Mouse (Mus musculus): ENCODE measurements around the gene Mypop. TPM values are rescaled to one million over a fixed set of nuclear protein-coding genes. Genes with fewer than 3 reads are reported as not detected.
A peak's percentile ranks its signal among the peaks of the same experiment; 100 is the strongest.

Gene Mypop
- polyA plus RNA-seq, 1 experiment from 2014 or later: 3.3 TPM

- Histone ChIP-seq H3K36me3 (ENCODE audit: insufficient read depth, low read length) (no peaks in the 10 kb centered on the region), H3K9ac (ENCODE audit: low read depth, low read length) (no peak overlapping the region), H3K27me3 (ENCODE audit: insufficient read depth, low read length) (no peaks in the 10 kb centered on the region), H3K4me1 (replicated peaks; ENCODE audit: insufficient read depth, low read length) (peaks cover 14% of the 10 kb centered on the region), H3K27ac (no peak overlapping the region), H3K9me3 (replicated peaks; ENCODE audit: low read length) (no peaks in the 10 kb centered on the region), H3K4me2 (ENCODE audit: low read length) (no peak overlapping the region), H3K4me3 (replicated peaks; ENCODE audit: low read depth, low read length) (no peak overlapping the region)
- no peak for TF ChIP-seq CTCF (IDR thresholded peaks at IDR 0.05; ENCODE audit: low read depth)
- DNase-seq (ENCODE audit: low spot score) (no peak), ATAC-seq (replicated peaks; ENCODE audit: low FRiP score, low read depth) (no peak)
- WGBS: 74% methylated on average over 13 of the region's 13 CpGs
These were observed 3.3 kb upstream of the Mypop start for GRCm38 (mm10) chr7:18987747-18988146.

GRCm38 (mm10) chr7:18988780-18989179, 2.3 kb upstream of the Mypop start:
- Histone ChIP-seq H3K4me1 (replicated peaks; ENCODE audit: insufficient read depth, low read length) (peaks cover 14% of the 10 kb centered on the region), H3K9me3 (replicated peaks; ENCODE audit: low read length) (no peaks in the 10 kb centered on the region), H3K27me3 (ENCODE audit: insufficient read depth, low read length) (no peaks in the 10 kb centered on the region), H3K27ac (no peak overlapping the region), H3K4me2 (ENCODE audit: low read length) (no peak overlapping the region), H3K36me3 (ENCODE audit: insufficient read depth, low read length) (no peaks in the 10 kb centered on the region), H3K9ac (ENCODE audit: low read depth, low read length) (no peak overlapping the region), H3K4me3 (replicated peaks; ENCODE audit: low read depth, low read length) (no peak overlapping the region)
- 67% methylated on average over 6 of the region's 6 CpGs for WGBS
- DNase-seq (ENCODE audit: low spot score) (no peak), ATAC-seq (replicated peaks; ENCODE audit: low FRiP score, low read depth) (no peak)
- no peak for TF ChIP-seq CTCF (IDR thresholded peaks at IDR 0.05; ENCODE audit: low read depth)

GRCm38 (mm10) chr7:18989995-18990394, 1.1 kb upstream of the Mypop start:
- H3K4me2 ChIP-seq (ENCODE audit: low read length): peak overlapping the region; percentile 85; the same call in 1 of the 2 replicates
- H3K36me3 ChIP-seq (ENCODE audit: insufficient read depth, low read length): no peaks in the 10 kb centered on the region
- DNase-seq (ENCODE audit: low spot score): no peak
- 8% methylated on average over 5 of the region's 5 CpGs for WGBS
- H3K27me3 ChIP-seq (ENCODE audit: insufficient read depth, low read length): no peaks in the 10 kb centered on the region
- H3K27ac ChIP-seq: 0 out of 2 replicates have a peak overlapping the region, but pooled peaks have one; percentile 63
- peaks cover 14% of the 10 kb centered on the region for H3K4me1 ChIP-seq (replicated peaks; ENCODE audit: insufficient read depth, low read length)
- no peak overlapping the region for H3K4me3 ChIP-seq (replicated peaks; ENCODE audit: low read depth, low read length)
- no peaks in the 10 kb centered on the region for H3K9me3 ChIP-seq (replicated peaks; ENCODE audit: low read length)
- H3K9ac ChIP-seq (ENCODE audit: low read depth, low read length): no peak overlapping the region
- ATAC-seq (replicated peaks; ENCODE audit: low FRiP score, low read depth): no peak
- peak; percentile 52 for TF ChIP-seq CTCF (IDR thresholded peaks at IDR 0.05; ENCODE audit: low read depth)

- H3K4me3 ChIP-seq (replicated peaks; ENCODE audit: low read depth, low read length): peak overlapping the region; percentile 37
- H3K27ac ChIP-seq: no peak overlapping the region
- no peaks in the 10 kb centered on the region for H3K9me3 ChIP-seq (replicated peaks; ENCODE audit: low read length)
- peak overlapping the region; percentile 85 for H3K4me2 ChIP-seq (ENCODE audit: low read length)
- TF ChIP-seq CTCF (IDR thresholded peaks at IDR 0.05; ENCODE audit: low read depth): no peak
- peak overlapping the region; percentile 47; the same call in 1 of the 2 replicates for H3K9ac ChIP-seq (ENCODE audit: low read depth, low read length)
- H3K27me3 ChIP-seq (ENCODE audit: insufficient read depth, low read length): no peaks in the 10 kb centered on the region
- WGBS: 1% methylated on average over 59 of the region's 59 CpGs
- DNase-seq (ENCODE audit: low spot score) (no peak), ATAC-seq (replicated peaks; ENCODE audit: low FRiP score, low read depth) (no peak)
- no peaks in the 10 kb centered on the region for H3K36me3 ChIP-seq (ENCODE audit: insufficient read depth, low read length)
- H3K4me1 ChIP-seq (replicated peaks; ENCODE audit: insufficient read depth, low read length): peaks cover 14% of the 10 kb centered on the region
These were observed 732 bp downstream of the Mypop start for GRCm38 (mm10) chr7:18991660-18992293.

GRCm38 (mm10) chr7:18992294-18992675, 1.2 kb downstream of the Mypop start:
- TF ChIP-seq CTCF (IDR thresholded peaks at IDR 0.05; ENCODE audit: low read depth): no peak
- peak overlapping the region; percentile 37 for H3K4me3 ChIP-seq (replicated peaks; ENCODE audit: low read depth, low read length)
- WGBS: 3% methylated on average over 31 of the region's 31 CpGs
- no peaks in the 10 kb centered on the region for H3K9me3 ChIP-seq (replicated peaks; ENCODE audit: low read length)
- no peak for DNase-seq (ENCODE audit: low spot score)
- no peaks in the 10 kb centered on the region for H3K27me3 ChIP-seq (ENCODE audit: insufficient read depth, low read length)
- peak overlapping the region; percentile 85 for H3K4me2 ChIP-seq (ENCODE audit: low read length)
- ATAC-seq (replicated peaks; ENCODE audit: low FRiP score, low read depth): no peak
- no peaks in the 10 kb centered on the region for H3K36me3 ChIP-seq (ENCODE audit: insufficient read depth, low read length)
- H3K9ac ChIP-seq (ENCODE audit: low read depth, low read length): peak overlapping the region; percentile 47; the same call in 1 of the 2 replicates
- peaks cover 14% of the 10 kb centered on the region for H3K4me1 ChIP-seq (replicated peaks; ENCODE audit: insufficient read depth, low read length)
- no peak overlapping the region for H3K27ac ChIP-seq

- Histone ChIP-seq H3K9ac (ENCODE audit: low read depth, low read length) (no peak overlapping the region), H3K36me3 (ENCODE audit: insufficient read depth, low read length) (no peaks in the 10 kb centered on the region), H3K4me2 (ENCODE audit: low read length) (no peak overlapping the region), H3K27ac (no peak overlapping the region), H3K27me3 (ENCODE audit: insufficient read depth, low read length) (no peaks in the 10 kb centered on the region), H3K4me3 (replicated peaks; ENCODE audit: low read depth, low read length) (no peak overlapping the region), H3K9me3 (replicated peaks; ENCODE audit: low read length) (no peaks in the 10 kb centered on the region), H3K4me1 (replicated peaks; ENCODE audit: insufficient read depth, low read length) (peaks cover 14% of the 10 kb centered on the region)
- TF ChIP-seq CTCF (IDR thresholded peaks at IDR 0.05; ENCODE audit: low read depth): no peak
- WGBS: 83% methylated on average over 5 of the region's 5 CpGs
- ATAC-seq (replicated peaks; ENCODE audit: low FRiP score, low read depth) (no peak), DNase-seq (ENCODE audit: low spot score) (no peak)
These were observed 2.0 kb downstream of the Mypop start for GRCm38 (mm10) chr7:18993036-18993435.

Data from kidney, postnatal 0 days (tissue).